Mouse (Mus musculus) G1E (cell line): Measurements from ENCODE around the gene Pcnx. TPM values are rescaled to one million over a fixed set of nuclear protein-coding genes. Genes with fewer than 3 reads are reported as not detected.
A peak's percentile ranks its signal among the peaks of the same experiment; 100 is the strongest.

Experiments used
- ATAC-seq: 2 replicates; pipeline ENCODE4 v1.8.0; 2016; ENCODE audit warnings: mild to moderate bottlenecking; ENCODE audit not compliant: insufficient number of reproducible peaks, poor library complexity, low FRiP score, severe bottlenecking; ENCODE audit errors: extremely low read depth
- DNase-seq: peaks from one replicate; pipeline ENCODE4 v3.0.0; 2012; ENCODE audit warnings: low spot score
- H3K27me3 ChIP-seq: 2 replicates; pipeline ENCODE4 v1.6.1; 2012; ENCODE audit warnings: mild to moderate bottlenecking, low read length, inconsistent platforms; ENCODE audit not compliant: insufficient read depth
- H3K36me3 ChIP-seq: replicated peaks from 2 replicates; pipeline ENCODE3; 2012; ENCODE audit warnings: mild to moderate bottlenecking, inconsistent platforms
- H3K4me1 ChIP-seq: 2 replicates; pipeline ENCODE4 v1.6.1; 2012; ENCODE audit warnings: low read depth, low read length, inconsistent platforms, mixed read lengths; ENCODE audit not compliant: insufficient read depth
- H3K4me3 ChIP-seq: 2 replicates; pipeline ENCODE4 v1.5.1; 2012; ENCODE audit warnings: low read depth, mild to moderate bottlenecking, inconsistent platforms, low read length, moderate library complexity, mixed read lengths
- H3K9me3 ChIP-seq: replicated peaks from 2 replicates; pipeline ENCODE4 v1.6.1; 2012; ENCODE audit warnings: inconsistent platforms
- CTCF ChIP-seq: IDR thresholded peaks from 2 replicates; pipeline ENCODE4 v1.5.1; 2012; ENCODE audit warnings: low read depth, low read length, inconsistent platforms, mixed read lengths
- GATA1 ChIP-seq: IDR thresholded peaks from 2 replicates; pipeline ENCODE4 v1.6.1; 2012; ENCODE audit warnings: borderline replicate concordance, low read length, inconsistent platforms, mixed read lengths
- GATA2 ChIP-seq: IDR thresholded peaks from 2 replicates; pipeline ENCODE4 v1.6.1; 2012; ENCODE audit warnings: low read depth, low read length, inconsistent platforms, borderline replicate concordance
- POLR2AphosphoS5 ChIP-seq: IDR thresholded peaks from 2 replicates; pipeline ENCODE4 v1.6.1; 2012; ENCODE audit warnings: low read depth, low read length, inconsistent platforms; ENCODE audit not compliant: insufficient replicate concordance
- TAL1 ChIP-seq: conservative IDR thresholded peaks from 2 replicates; pipeline ENCODE4 v1.6.1; 2012; ENCODE audit warnings: low read depth, low read length, inconsistent platforms, mixed read lengths
- polyA plus RNA-seq: library from polyadenylated mRNA; stranded (reverse); fragments of >175 nt; gene quantifications from 2 replicates; pipeline ENCODE4 v1.2.3, GENCODE M21; 2012
- total RNA-seq, 2 experiments: library from RNA; stranded (forward) in 1 of 2; stranded (reverse) in 1 of 2; fragments of 200-1000 nt in 1 of 2; fragments of >200 nt in 1 of 2; fragmentation: Nextera tagmentation in 1 of 2; gene quantifications; 2 replicates each; pipeline ENCODE4 v1.2.3; 2014 to 2017

The Pcnx gene
- total and polyA plus RNA-seq, 3 experiments, result 0.27 TPM; not detected in 2

GRCm38 (mm10) chr12:81943331-81944062, 83.7 kb downstream of the Pcnx start:
- Histone ChIP-seq H3K36me3 (no peaks in the 10 kb centered on the region), H3K4me3 (no peak overlapping the region)
- ATAC-seq, result no peak

GRCm38 (mm10) chr12:81949026-81949425, 89.2 kb downstream of the Pcnx start:
- no peak overlapping the region for H3K4me3 ChIP-seq
- no peaks in the 10 kb centered on the region for H3K36me3 ChIP-seq
- ATAC-seq (no peak), DNase-seq (no peak)
- TF ChIP-seq TAL1 (no peak), POLR2AphosphoS5 (no peak), GATA2 (no peak), GATA1 (no peak), CTCF (no peak)
- no peaks in the 10 kb centered on the region for H3K4me1 ChIP-seq
- peaks cover 12% of the 10 kb centered on the region for H3K27me3 ChIP-seq
- no peaks in the 10 kb centered on the region for H3K9me3 ChIP-seq

More at GRCm38 (mm10) chr12:81943331-81944062, 83.7 kb downstream of the Pcnx start:
- no peaks in the 10 kb centered on the region for H3K9me3 ChIP-seq
- H3K27me3 ChIP-seq, result peaks cover 18% of the 10 kb centered on the region
- TF ChIP-seq POLR2AphosphoS5 (no peak), GATA1 (no peak), TAL1 (no peak), CTCF (no peak), GATA2 (no peak)
- H3K4me1 ChIP-seq, result no peaks in the 10 kb centered on the region
- DNase-seq, result no peak

DNA sequence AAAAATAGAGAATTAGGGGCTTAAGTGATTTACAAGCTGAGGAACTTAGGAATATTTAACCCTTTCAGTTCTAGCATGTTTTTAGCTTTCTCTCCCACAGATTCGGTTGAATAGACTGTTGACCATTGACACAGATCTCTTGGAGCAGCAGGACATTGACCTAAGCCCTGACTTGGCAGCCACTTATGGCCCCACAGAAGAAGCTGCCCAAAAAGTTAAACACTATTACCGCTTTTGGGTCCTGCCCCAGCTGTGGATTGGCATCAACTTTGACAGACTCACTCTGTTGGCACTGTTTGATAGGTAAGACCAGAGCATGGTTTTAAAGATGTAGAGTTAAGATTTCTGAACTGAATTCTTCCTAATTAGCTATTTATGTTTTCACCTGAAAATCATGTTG, 90.2 kb downstream of the Pcnx start:
- no peak for DNase-seq
- TF ChIP-seq POLR2AphosphoS5, result no peak
- no peak for ATAC-seq
- Histone ChIP-seq H3K4me1 (no peaks in the 10 kb centered on the region), H3K27me3 (peaks cover 17% of the 10 kb centered on the region), H3K36me3 (no peaks in the 10 kb centered on the region), H3K4me3 (no peak overlapping the region), H3K9me3 (no peaks in the 10 kb centered on the region)

GRCm38 (mm10) chr12:81958351-81958750, 98.5 kb downstream of the Pcnx start:
- Histone ChIP-seq H3K4me3 (no peak overlapping the region), H3K36me3 (no peaks in the 10 kb centered on the region), H3K4me1 (no peaks in the 10 kb centered on the region), H3K9me3 (no peaks in the 10 kb centered on the region), H3K27me3 (peaks cover 14% of the 10 kb centered on the region; the same call in 1 of the 2 replicates)
- DNase-seq, result no peak
- TF ChIP-seq GATA2, result no peak
- no peak for TF ChIP-seq GATA1
- TF ChIP-seq CTCF, result no peak
- no peak for TF ChIP-seq TAL1
- no peak for TF ChIP-seq POLR2AphosphoS5
- ATAC-seq, result no peak

DNA sequence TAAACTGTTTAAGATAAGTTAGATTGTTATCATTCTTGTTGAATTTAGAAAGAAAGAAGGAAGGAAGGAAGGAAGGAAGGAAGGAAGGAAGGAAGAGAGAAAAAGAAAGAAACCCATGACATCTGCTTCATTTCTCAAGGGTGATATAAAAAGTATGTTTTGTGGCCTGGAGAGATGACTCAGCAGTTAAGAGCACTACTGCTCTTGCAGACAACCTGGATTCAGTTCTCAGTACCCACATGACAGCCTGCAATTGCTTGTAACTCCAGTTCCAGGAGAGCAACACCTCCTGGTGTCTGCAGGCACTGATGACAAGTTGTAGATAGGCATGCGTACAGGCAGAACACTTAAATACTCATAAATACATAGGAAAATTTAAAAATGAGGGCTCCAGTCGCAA, 105.6 kb downstream of the Pcnx start:
- H3K36me3 ChIP-seq, result no peaks in the 10 kb centered on the region
- H3K27me3 ChIP-seq, result peaks cover 14% of the 10 kb centered on the region
- DNase-seq (no peak), ATAC-seq (no peak)
- no peak for TF ChIP-seq GATA1
- no peak for TF ChIP-seq TAL1
- TF ChIP-seq CTCF, result no peak
- TF ChIP-seq POLR2AphosphoS5, result no peak
- no peak for TF ChIP-seq GATA2
- no peaks in the 10 kb centered on the region for H3K9me3 ChIP-seq
- peaks cover 2% of the 10 kb centered on the region; the same call in 1 of the 2 replicates for H3K4me1 ChIP-seq
- no peak overlapping the region for H3K4me3 ChIP-seq

DNA sequence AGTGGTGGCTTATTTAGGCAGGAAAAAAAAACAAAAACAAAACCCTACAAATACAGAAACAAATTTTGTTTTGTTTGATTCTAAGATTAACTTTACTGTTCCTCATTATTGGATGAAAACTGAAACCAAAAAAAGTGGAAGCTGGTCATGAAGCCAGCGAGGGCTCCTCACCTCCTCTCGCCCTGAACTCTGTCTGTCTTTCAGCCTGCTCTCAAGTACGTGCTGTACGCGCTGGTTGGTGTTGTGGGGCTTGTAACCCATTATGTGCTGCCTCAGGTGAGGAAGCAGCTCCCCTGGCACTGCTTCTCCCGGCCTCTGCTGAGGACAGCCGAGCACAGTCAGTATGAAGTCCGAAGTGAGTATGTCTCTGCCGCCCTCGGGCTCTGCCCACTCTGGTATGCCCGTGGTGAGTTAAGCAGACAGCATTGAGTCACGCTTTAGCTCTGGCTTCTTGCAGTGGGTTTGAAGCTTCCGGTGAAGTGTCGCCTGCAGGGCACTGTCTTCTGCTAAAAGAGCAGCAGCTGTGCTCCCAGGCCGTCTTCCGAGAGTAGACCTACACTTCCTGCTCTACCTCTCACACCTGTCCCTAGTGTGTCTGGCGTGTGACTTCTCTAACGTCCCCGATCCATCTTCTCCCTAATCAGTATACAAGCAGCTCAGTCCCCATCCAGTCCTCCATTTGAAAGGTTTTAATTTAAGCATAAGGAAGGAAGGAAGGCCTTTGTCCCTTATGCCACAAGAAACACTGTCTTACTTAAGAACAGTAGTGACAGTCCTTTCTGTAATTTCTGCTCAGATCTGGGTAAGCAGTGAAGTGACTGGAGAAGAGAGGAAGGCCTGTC, 111.4 kb downstream of the Pcnx start:
- TF ChIP-seq GATA1, result no peak
- TF ChIP-seq POLR2AphosphoS5, result no peak
- TF ChIP-seq TAL1, result no peak
- TF ChIP-seq CTCF, result no peak
- no peak for TF ChIP-seq GATA2
- Histone ChIP-seq H3K4me1 (no peaks in the 10 kb centered on the region), H3K4me3 (0 out of 2 replicates have a peak overlapping the region, but pooled peaks have one; percentile 2), H3K27me3 (peaks cover 9% of the 10 kb centered on the region; the same call in 1 of the 2 replicates), H3K9me3 (no peaks in the 10 kb centered on the region), H3K36me3 (no peaks in the 10 kb centered on the region)
- DNase-seq, result no peak
- ATAC-seq, result no peak
